Mouse (Mus musculus) ovary, postnatal 14 days (tissue): Measurements from ENCODE around the gene Adam12.

Source experiments
- DNase-seq: peaks from one replicate; pipeline ENCODE4 v3.0.0; 2022; ENCODE audit warnings: low spot score

Gene Adam12

GRCm38 (mm10) chr7:134007942-134008361 lies 224.0 kb downstream of the Adam12 start:
- DNase-seq, result no peak

- no peak for DNase-seq
These were observed 230.4 kb downstream of the Adam12 start for GRCm38 (mm10) chr7:134001581-134001980.

- DNase-seq, result no peak
These were observed 241.0 kb downstream of the Adam12 start for GRCm38 (mm10) chr7:133990930-133991329.

GRCm38 (mm10) chr7:133988356-133988755 lies 243.6 kb downstream of the Adam12 start:
- DNase-seq, result no peak

GRCm38 (mm10) chr7:133986201-133986600 lies 245.7 kb downstream of the Adam12 start:
- DNase-seq, result no peak

- DNase-seq, result no peak
These were observed 246.3 kb downstream of the Adam12 start for GRCm38 (mm10) chr7:133985648-133986047.

- DNase-seq, result no peak
These were observed 255.4 kb downstream of the Adam12 start for GRCm38 (mm10) chr7:133976388-133977122.

GRCm38 (mm10) chr7:133971086-133971485 lies 260.9 kb downstream of the Adam12 start:
- DNase-seq, result no peak

- DNase-seq, result no peak
These were observed 261.5 kb downstream of the Adam12 start for GRCm38 (mm10) chr7:133970407-133970806.

GRCm38 (mm10) chr7:133967906-133968305 lies 264.0 kb downstream of the Adam12 start:
- DNase-seq, result no peak

GRCm38 (mm10) chr7:133963501-133963900 lies 268.4 kb downstream of the Adam12 start:
- no peak for DNase-seq

- DNase-seq, result peak; percentile 33
These were observed 272.7 kb downstream of the Adam12 start for GRCm38 (mm10) chr7:133959200-133959599.

- no peak for DNase-seq
These were observed 274.1 kb downstream of the Adam12 start for GRCm38 (mm10) chr7:133957873-133958272.

- no peak for DNase-seq
These were observed 277.5 kb downstream of the Adam12 start for GRCm38 (mm10) chr7:133954111-133955091.

- DNase-seq, result no peak
These were observed 280.0 kb downstream of the Adam12 start for GRCm38 (mm10) chr7:133951777-133952545.

- DNase-seq, result no peak
These were observed 284.6 kb downstream of the Adam12 start for GRCm38 (mm10) chr7:133947360-133947759.

GRCm38 (mm10) chr7:133946757-133947345 lies 285.1 kb downstream of the Adam12 start:
- no peak for DNase-seq

- no peak for DNase-seq
These were observed 285.8 kb downstream of the Adam12 start for GRCm38 (mm10) chr7:133946113-133946512.

GRCm38 (mm10) chr7:133940405-133940804 lies 291.5 kb downstream of the Adam12 start:
- no peak for DNase-seq

- no peak for DNase-seq
These were observed 294.5 kb downstream of the Adam12 start for GRCm38 (mm10) chr7:133937473-133937872.

GRCm38 (mm10) chr7:133936377-133936776 lies 295.6 kb downstream of the Adam12 start:
- DNase-seq, result no peak

GRCm38 (mm10) chr7:133933378-133933777 lies 298.6 kb downstream of the Adam12 start:
- no peak for DNase-seq
